Mouse (Mus musculus): ENCODE data around the gene Gm15130.

Gm15130 gene

DNA sequence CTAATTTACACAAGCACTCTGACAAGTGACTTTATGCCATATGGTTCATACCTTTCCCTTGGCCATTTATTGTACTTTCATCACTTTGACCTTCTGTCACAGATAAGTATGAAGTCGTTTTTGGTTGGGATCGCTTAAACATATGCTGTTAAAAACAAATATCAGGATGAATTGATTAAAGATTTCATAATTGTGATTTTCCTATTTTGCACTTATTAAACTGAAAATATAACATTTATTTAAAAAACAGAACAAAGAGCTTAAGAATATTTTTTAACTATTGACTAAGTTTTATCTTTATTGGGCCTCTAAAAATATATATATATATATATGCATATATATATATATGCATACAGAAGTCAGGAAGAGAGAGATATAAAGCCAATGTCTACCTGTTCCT, at the start of gene Gm15130:
Gene Gm15130 (minus strand): TSS at position 101 of the 400 bp plus-strand sequence.
- DNase-seq (ENCODE audit: low read depth, low spot score) = no peak

- DNase-seq (ENCODE audit: low read depth, low spot score) = no peak
Observed at GRCm38 (mm10) chr2:111182068-111182467, 29.3 kb upstream of the Gm15130 start.

- no peak for DNase-seq (ENCODE audit: low read depth, low spot score)
Observed at GRCm38 (mm10) chr2:111135739-111136138, 17.0 kb downstream of the Gm15130 start.

GRCm38 (mm10) chr2:111105882-111106281, 46.9 kb downstream of the Gm15130 start, which contains the start of gene Gm13941:
Gene Gm13941, minus strand, starts transcription at chr2:111105982.
- no peak for DNase-seq (ENCODE audit: low read depth, low spot score)
